Mouse (Mus musculus) hindbrain, embryonic 11.5 days (tissue): ENCODE data around the gene Filip1. TPM values are rescaled to one million over a fixed set of nuclear protein-coding genes. Genes with fewer than 3 reads are reported as not detected.
"Not testable (repeated sequence)": the region's sequence is repeated elsewhere in the genome, so short reads cannot be mapped to it uniquely, and the experiment has no call there.

ENCODE experiments used
- ATAC-seq: fragments of 200-750 bp; cut with Nextera tagmentation; 2 replicates; pipeline ENCODE4 v1.8.0; 2017; ENCODE audit warnings: mild to moderate bottlenecking, moderate TSS enrichment, moderate library complexity; ENCODE audit not compliant: low FRiP score
- DNase-seq: peaks from one replicate; pipeline ENCODE4 v3.0.0-alpha.2; 2015; ENCODE audit warnings: low spot score
- H3K27ac ChIP-seq: fragments of 300-500 bp; sonication (generic); 2 replicates; pipeline ENCODE4 v1.5.1; 2014; ENCODE audit warnings: mild to moderate bottlenecking, low read depth, low read length
- H3K27me3 ChIP-seq: fragments of 300-500 bp; sonication (generic); 2 replicates; pipeline ENCODE4 v1.6.1; 2014; ENCODE audit warnings: mild to moderate bottlenecking, low read length, moderate library complexity, mixed read lengths; ENCODE audit not compliant: control insufficient read depth, insufficient read depth
- H3K36me3 ChIP-seq: fragments of 300-500 bp; sonication (generic); 2 replicates; pipeline ENCODE4 v1.6.1; 2014; ENCODE audit warnings: mild to moderate bottlenecking, low read length, moderate library complexity, mixed read lengths; ENCODE audit not compliant: control insufficient read depth, insufficient read depth
- H3K4me1 ChIP-seq: fragments of 300-500 bp; sonication (generic); replicated peaks from 2 replicates; pipeline ENCODE4 v1.6.1; 2014; ENCODE audit warnings: low read length, mixed read lengths; ENCODE audit not compliant: control insufficient read depth, insufficient read depth
- H3K4me2 ChIP-seq: fragments of 300-500 bp; sonication (generic); replicated peaks from 2 replicates; pipeline ENCODE4 v1.6.1; 2014; ENCODE audit warnings: mild to moderate bottlenecking, low read depth, low read length
- H3K4me3 ChIP-seq: fragments of 300-500 bp; sonication (generic); 2 replicates; pipeline ENCODE4 v1.5.1; 2014; ENCODE audit warnings: low read depth, low read length
- H3K9ac ChIP-seq: fragments of 300-500 bp; sonication (generic); 2 replicates; pipeline ENCODE4 v1.6.1; 2014; ENCODE audit warnings: low read depth, low read length
- H3K9me3 ChIP-seq: fragments of 300-500 bp; sonication (generic); 2 replicates; pipeline ENCODE4 v1.6.1; 2016; ENCODE audit warnings: low read length; ENCODE audit not compliant: control insufficient read depth
- WGBS: fragments of 180-500 bp; shearing (Covaris S2); extraction: QIAGEN DNeasy Blood & Tissue Kit; methylation state at CpG from one replicate; pipeline ENCODE4 v1.1.7; 2014; 5-methylcytosine and 5-hydroxymethylcytosine counted together
- polyA plus RNA-seq: library from polyadenylated mRNA; unstranded; fragments of >200 nt; fragmentation: Nextera tagmentation; extraction: Ambion mirVana; gene quantifications from 2 replicates; pipeline ENCODE4 v1.2.1, GENCODE M21; 2014

Filip1 gene
- polyA plus RNA-seq, 1 experiment from 2014 or later = 5.6 TPM

GRCm38 (mm10) chr9:80026017-80026416, 13.4 kb upstream of the Filip1 start:
- Histone ChIP-seq H3K9me3 (no peaks in the 10 kb centered on the region), H3K4me2 (no peak overlapping the region), H3K36me3 (no peaks in the 10 kb centered on the region), H3K27me3 (no peaks in the 10 kb centered on the region), H3K4me3 (no peak overlapping the region), H3K4me1 (no peaks in the 10 kb centered on the region), H3K27ac (no peak overlapping the region), H3K9ac (no peak overlapping the region)
- DNase-seq = peak; percentile 83
- ATAC-seq = no peak; the same call in 1 of the 2 replicates
- 7% methylated on average over 2 of the region's 2 CpGs for WGBS

DNA sequence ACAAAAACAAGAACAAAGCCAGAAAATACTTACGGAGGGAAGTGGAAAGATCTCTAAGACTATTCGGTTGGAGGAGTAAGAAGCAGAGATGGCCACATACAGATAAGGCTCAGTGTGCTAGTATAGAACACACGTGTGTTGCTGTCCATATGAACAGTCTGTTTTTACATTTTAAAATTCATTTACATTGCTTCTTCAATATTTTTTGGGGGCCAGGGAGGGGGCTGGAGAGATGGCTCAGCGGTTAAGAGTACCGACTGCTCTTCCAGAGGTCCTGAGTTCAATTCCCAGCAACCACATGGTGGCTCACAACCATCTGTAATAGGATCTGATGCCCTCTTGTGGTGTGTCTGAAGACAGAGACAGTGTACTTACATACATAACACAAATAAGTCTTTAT, 12.7 kb upstream of the Filip1 start:
- H3K27me3 ChIP-seq, H3K4me2 ChIP-seq, H3K9me3 ChIP-seq, H3K36me3 ChIP-seq, H3K27ac ChIP-seq, H3K9ac ChIP-seq, ATAC-seq, DNase-seq, H3K4me3 ChIP-seq, H3K4me1 ChIP-seq: not testable (repeated sequence)
- 91% methylated on average over 5 of the region's 5 CpGs for WGBS

DNA sequence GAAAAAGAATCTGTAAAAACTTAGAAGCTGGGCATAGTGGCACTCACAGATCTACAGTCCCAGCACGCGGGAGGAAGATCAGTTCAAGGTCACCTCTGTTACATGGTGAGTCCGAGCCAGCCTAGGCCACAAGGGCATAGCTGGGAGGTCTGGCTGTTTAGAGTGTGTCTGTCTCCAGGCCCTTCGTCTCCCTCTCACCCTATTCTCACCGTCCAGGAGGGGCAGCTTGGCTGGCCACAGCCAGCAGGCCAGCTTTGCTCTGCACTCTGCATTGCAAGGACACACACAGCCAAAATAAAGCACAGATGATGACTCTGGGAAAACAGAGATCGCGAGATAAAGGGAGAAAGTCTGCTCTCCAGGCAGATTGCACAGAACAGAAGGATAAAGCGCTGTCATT, 10.2 kb upstream of the Filip1 start:
- H3K4me3 ChIP-seq = no peak overlapping the region
- no peaks in the 10 kb centered on the region for H3K4me1 ChIP-seq
- no peak for ATAC-seq
- H3K4me2 ChIP-seq = no peak overlapping the region
- WGBS = 75% methylated on average over 8 of the region's 8 CpGs
- DNase-seq = no peak
- no peak overlapping the region for H3K9ac ChIP-seq
- H3K27me3 ChIP-seq = no peaks in the 10 kb centered on the region
- H3K36me3 ChIP-seq = no peaks in the 10 kb centered on the region
- no peaks in the 10 kb centered on the region for H3K9me3 ChIP-seq
- H3K27ac ChIP-seq = no peak overlapping the region

GRCm38 (mm10) chr9:80021648-80022047, 9.0 kb upstream of the Filip1 start:
- no peaks in the 10 kb centered on the region for H3K9me3 ChIP-seq
- DNase-seq (no peak), ATAC-seq (no peak)
- H3K4me1 ChIP-seq = no peaks in the 10 kb centered on the region
- no peak overlapping the region for H3K27ac ChIP-seq
- no peaks in the 10 kb centered on the region for H3K36me3 ChIP-seq
- no peak overlapping the region for H3K4me2 ChIP-seq
- H3K4me3 ChIP-seq = no peak overlapping the region
- no peaks in the 10 kb centered on the region for H3K27me3 ChIP-seq
- 42% methylated on average over 1 of the region's 1 CpGs for WGBS
- no peak overlapping the region for H3K9ac ChIP-seq

DNA sequence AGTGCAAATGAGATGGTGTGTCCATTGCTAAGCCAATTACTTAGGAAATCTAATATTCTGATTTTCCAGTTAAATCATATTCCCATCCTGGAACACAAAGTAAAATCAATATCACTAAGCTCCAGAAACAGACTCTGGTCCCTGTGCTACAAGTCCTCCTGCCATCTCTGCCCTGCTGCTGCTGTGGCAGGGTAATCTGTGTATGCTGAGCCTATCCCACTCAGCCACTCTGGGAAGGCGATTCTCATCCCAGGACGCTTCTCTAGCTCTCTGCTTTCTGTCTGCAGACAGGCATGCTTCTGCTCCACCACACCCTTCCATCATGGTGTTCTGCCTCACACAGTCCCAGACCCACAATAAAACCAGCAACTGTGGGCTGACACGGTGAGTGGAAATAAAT, 7.8 kb upstream of the Filip1 start:
- H3K4me3 ChIP-seq = no peak overlapping the region
- H3K4me2 ChIP-seq = no peak overlapping the region
- no peaks in the 10 kb centered on the region for H3K27me3 ChIP-seq
- H3K4me1 ChIP-seq = no peaks in the 10 kb centered on the region
- no peak for ATAC-seq
- no peaks in the 10 kb centered on the region for H3K36me3 ChIP-seq
- no peak for DNase-seq
- H3K27ac ChIP-seq = no peak overlapping the region
- 75% methylated on average over 3 of the region's 3 CpGs for WGBS
- H3K9me3 ChIP-seq = no peaks in the 10 kb centered on the region
- H3K9ac ChIP-seq = no peak overlapping the region

DNA sequence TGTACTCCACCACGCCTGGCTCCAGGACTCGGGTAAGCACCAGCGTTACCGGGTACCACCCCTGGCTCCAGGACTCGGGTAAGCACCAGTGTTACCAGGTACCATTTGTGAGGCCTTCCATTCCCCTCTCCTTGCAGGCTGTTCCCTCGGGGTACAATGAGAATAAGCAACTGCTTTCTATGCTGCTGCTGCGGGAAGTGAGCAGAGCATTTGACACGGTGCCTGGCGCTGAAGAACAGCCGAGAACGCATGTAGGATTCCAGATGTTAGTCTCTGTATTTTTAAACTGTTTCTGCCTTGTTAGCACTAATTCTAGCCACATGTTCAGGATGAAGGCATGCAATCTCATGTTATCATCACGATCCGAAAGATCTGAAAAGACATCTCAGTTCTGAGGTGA, 635 bp downstream of the Filip1 start:
- no peak overlapping the region for H3K27ac ChIP-seq
- H3K4me3 ChIP-seq = no peak overlapping the region
- H3K36me3 ChIP-seq = no peaks in the 10 kb centered on the region
- no peak overlapping the region for H3K4me2 ChIP-seq
- H3K9me3 ChIP-seq = no peaks in the 10 kb centered on the region
- no peaks in the 10 kb centered on the region for H3K4me1 ChIP-seq
- DNase-seq = no peak
- ATAC-seq = no peak
- WGBS = 83% methylated on average over 13 of the region's 13 CpGs
- no peak overlapping the region for H3K9ac ChIP-seq
- no peaks in the 10 kb centered on the region for H3K27me3 ChIP-seq

- DNase-seq (peak; percentile 89), ATAC-seq (peak; percentile 72; the same call in 1 of the 2 replicates)
- H3K9me3 ChIP-seq = no peaks in the 10 kb centered on the region
- no peak overlapping the region for H3K9ac ChIP-seq
- WGBS = 40% methylated on average over 14 of the region's 14 CpGs
- H3K27ac ChIP-seq = no peak overlapping the region
- H3K4me1 ChIP-seq = no peaks in the 10 kb centered on the region
- no peaks in the 10 kb centered on the region for H3K36me3 ChIP-seq
- no peak overlapping the region for H3K4me2 ChIP-seq
- no peaks in the 10 kb centered on the region for H3K27me3 ChIP-seq
- no peak overlapping the region for H3K4me3 ChIP-seq
Observed at GRCm38 (mm10) chr9:80002394-80003188, 10.1 kb downstream of the Filip1 start.

DNA sequence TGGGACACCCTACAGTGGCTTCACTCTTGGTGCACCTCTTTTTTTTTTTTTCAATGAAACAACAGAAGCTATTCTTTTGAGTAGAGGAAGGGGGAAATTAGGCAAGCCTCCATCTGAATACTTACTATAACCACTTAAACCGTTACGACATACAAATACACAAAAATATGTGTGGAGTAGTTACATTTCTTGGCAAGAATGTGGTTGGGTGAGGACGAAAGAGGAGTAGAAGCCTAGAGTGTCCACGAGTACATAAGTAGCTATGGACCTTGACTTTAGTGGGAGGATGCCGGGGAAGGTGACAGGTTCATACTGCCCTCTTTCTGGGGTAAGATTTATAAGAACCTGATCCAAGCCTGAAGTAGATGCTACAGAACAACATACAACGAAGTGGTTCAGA, 15.4 kb downstream of the Filip1 start:
- no peak overlapping the region for H3K4me3 ChIP-seq
- ATAC-seq = no peak
- H3K27ac ChIP-seq = no peak overlapping the region
- H3K4me2 ChIP-seq = no peak overlapping the region
- no peak overlapping the region for H3K9ac ChIP-seq
- WGBS = 90% methylated on average over 6 of the region's 6 CpGs
- H3K27me3 ChIP-seq = no peaks in the 10 kb centered on the region
- no peak for DNase-seq
- H3K4me1 ChIP-seq = no peaks in the 10 kb centered on the region
- no peaks in the 10 kb centered on the region for H3K36me3 ChIP-seq
- no peaks in the 10 kb centered on the region for H3K9me3 ChIP-seq

- no peak overlapping the region for H3K27ac ChIP-seq
- no peak for ATAC-seq
Observed at GRCm38 (mm10) chr9:79994296-79994695, 18.4 kb downstream of the Filip1 start.

More at GRCm38 (mm10) chr9:79994296-79994695, 18.4 kb downstream of the Filip1 start:
- no peaks in the 10 kb centered on the region for H3K36me3 ChIP-seq
- no peak overlapping the region for H3K4me2 ChIP-seq
- no peaks in the 10 kb centered on the region for H3K9me3 ChIP-seq
- no peak overlapping the region for H3K9ac ChIP-seq
- H3K27me3 ChIP-seq = no peaks in the 10 kb centered on the region
- H3K4me3 ChIP-seq = no peak overlapping the region
- DNase-seq = no peak
- H3K4me1 ChIP-seq = no peaks in the 10 kb centered on the region
- 93% methylated on average over 5 of the region's 5 CpGs for WGBS
